Mouse (Mus musculus) CH12.LX (cell line): Measurements from ENCODE around the gene Ovol3. TPM values are rescaled to one million over a fixed set of nuclear protein-coding genes. Genes with fewer than 3 reads are reported as not detected.
A peak's percentile ranks its signal among the peaks of the same experiment; 100 is the strongest.

Experiments used
- DNase-seq: peaks from one replicate; pipeline ENCODE4 v3.0.0-alpha.2; 2013; ENCODE audit errors: extremely low read depth
- H3K27ac ChIP-seq: 2 replicates; pipeline ENCODE4 v1.5.1; 2012; ENCODE audit warnings: low read depth, mild to moderate bottlenecking, control low read depth, moderate library complexity; ENCODE audit not compliant: insufficient read depth
- H3K27me3 ChIP-seq: replicated peaks from 2 replicates; pipeline ENCODE3; 2012; ENCODE audit warnings: inconsistent platforms
- H3K36me3 ChIP-seq, 2 experiments: replicated peaks in 1 of 2; 2 replicates each; pipeline versions ENCODE3 to v1.6.1; 2012; ENCODE audit warnings: inconsistent platforms in 1 of 2, low read length in 1 of 2, mild to moderate bottlenecking in 1 of 2, mixed read lengths in 1 of 2, moderate library complexity in 1 of 2; ENCODE audit not compliant: control insufficient read depth in 1 of 2, insufficient read depth in 1 of 2
- H3K4me1 ChIP-seq, 2 experiments: 2 replicates each; pipeline ENCODE4 v1.6.1; 2012; ENCODE audit warnings: inconsistent platforms in 1 of 2, moderate library complexity in 1 of 2; ENCODE audit not compliant: insufficient read depth in 2 of 2, control insufficient read depth in 1 of 2
- H3K4me2 ChIP-seq: 2 replicates; pipeline ENCODE4 v1.6.1; 2012; ENCODE audit warnings: low read depth, mild to moderate bottlenecking, control low read depth; ENCODE audit not compliant: poor library complexity, insufficient read depth, severe bottlenecking
- H3K4me3 ChIP-seq, 3 experiments: fragments of 150-350 bp in 1 of 3; sonication (generic) in 1 of 3; replicated peaks in 1 of 3; 2 replicates each; pipeline versions ENCODE3 to v1.5.1; 2011 to 2012; ENCODE audit warnings: low read depth in 2 of 3, low read length in 2 of 3, mild to moderate bottlenecking in 2 of 3, moderate library complexity in 2 of 3, control low read depth in 1 of 3, improper control_type of control experiment in 1 of 3, inconsistent platforms in 1 of 3, mixed read lengths in 1 of 3; ENCODE audit not compliant: poor library complexity in 1 of 3
- H3K79me2 ChIP-seq: replicated peaks from 2 replicates; pipeline ENCODE4 v1.6.1; 2012; ENCODE audit warnings: mild to moderate bottlenecking, moderate library complexity; ENCODE audit not compliant: control insufficient read depth, poor library complexity, insufficient read depth, severe bottlenecking; ENCODE audit errors: extremely low read depth
- H3K9ac ChIP-seq: 2 replicates; pipeline ENCODE4 v1.6.1; 2012; ENCODE audit warnings: low read depth, mild to moderate bottlenecking, control low read depth, moderate library complexity; ENCODE audit not compliant: insufficient read depth
- H3K9me3 ChIP-seq: replicated peaks from 2 replicates; pipeline ENCODE3; 2012; ENCODE audit warnings: low read length, inconsistent platforms, mixed read lengths
- CHD1 ChIP-seq: IDR thresholded peaks from 2 replicates; pipeline ENCODE4 v1.6.1; 2012; ENCODE audit warnings: low read depth, low read length, improper control_type of control experiment, inconsistent platforms
- CTCF ChIP-seq, 2 experiments: IDR thresholded peaks in 1 of 2; conservative IDR thresholded peaks in 1 of 2; 2 replicates each; pipeline ENCODE4 v1.5.1; 2011 to 2012; ENCODE audit warnings: low read depth in 2 of 2, low read length in 2 of 2, improper control_type of control experiment in 1 of 2, inconsistent platforms in 1 of 2, mild to moderate bottlenecking in 1 of 2, moderate library complexity in 1 of 2
- E2F4 ChIP-seq: IDR thresholded peaks from 2 replicates; pipeline ENCODE4 v1.6.1; 2011; ENCODE audit warnings: low read depth, low read length, improper control_type of control experiment; ENCODE audit not compliant: insufficient replicate concordance
- ELF1 ChIP-seq: IDR thresholded peaks from 2 replicates; pipeline ENCODE4 v1.6.1; 2014; ENCODE audit warnings: low read depth, mild to moderate bottlenecking, inconsistent platforms, low read length, improper control_type of control experiment
- IRF4 ChIP-seq: IDR thresholded peaks from 2 replicates; pipeline ENCODE4 v1.6.1; 2014; ENCODE audit warnings: low read depth, mild to moderate bottlenecking, inconsistent platforms, low read length, improper control_type of control experiment
- MAZ ChIP-seq: IDR thresholded peaks from 2 replicates; pipeline ENCODE4 v1.6.1; 2012; ENCODE audit warnings: low read depth, mild to moderate bottlenecking, inconsistent platforms, low read length, improper control_type of control experiment, moderate library complexity
- MEF2A ChIP-seq: IDR thresholded peaks from 2 replicates; pipeline ENCODE4 v1.6.1; 2014; ENCODE audit warnings: low read depth, mild to moderate bottlenecking, inconsistent platforms, low read length, improper control_type of control experiment, borderline replicate concordance
- MYC ChIP-seq: IDR thresholded peaks from 2 replicates; pipeline ENCODE4 v1.6.1; 2011; ENCODE audit warnings: low read depth, mild to moderate bottlenecking, improper control_type of control experiment, low read length
- NELFE ChIP-seq: IDR thresholded peaks from 2 replicates; pipeline ENCODE4 v1.6.1; 2011; ENCODE audit warnings: low read depth, low read length, improper control_type of control experiment
- PAX5 ChIP-seq: IDR thresholded peaks from 2 replicates; pipeline ENCODE4 v1.6.1; 2012; ENCODE audit warnings: low read length, inconsistent platforms, mixed read lengths
- POLR2A ChIP-seq: IDR thresholded peaks from 2 replicates; pipeline ENCODE4 v1.6.1; 2011; ENCODE audit warnings: low read depth, mild to moderate bottlenecking, improper control_type of control experiment, low read length
- RAD21 ChIP-seq: IDR thresholded peaks from 2 replicates; pipeline ENCODE4 v1.6.1; 2011; ENCODE audit warnings: low read depth, mild to moderate bottlenecking, low read length, improper control_type of control experiment, moderate library complexity
- RCOR1 ChIP-seq: conservative IDR thresholded peaks from 2 replicates; pipeline ENCODE4 v1.6.1; 2012; ENCODE audit warnings: low read depth, mild to moderate bottlenecking, inconsistent platforms, low read length, improper control_type of control experiment
- SMC3 ChIP-seq: IDR thresholded peaks from 2 replicates; pipeline ENCODE4 v1.6.1; 2011; ENCODE audit warnings: low read depth, low read length, improper control_type of control experiment
- USF2 ChIP-seq: conservative IDR thresholded peaks from 2 replicates; pipeline ENCODE4 v1.6.1; 2011; ENCODE audit warnings: low read depth, low read length, improper control_type of control experiment
- ZC3H11A ChIP-seq: IDR thresholded peaks from 2 replicates; pipeline ENCODE4 v1.6.1; 2012; ENCODE audit warnings: low read depth, mild to moderate bottlenecking, inconsistent platforms, low read length, improper control_type of control experiment
- ZMIZ1 ChIP-seq: IDR thresholded peaks from 2 replicates; pipeline ENCODE4 v1.6.1; 2012; ENCODE audit warnings: low read depth, mild to moderate bottlenecking, inconsistent platforms, low read length, improper control_type of control experiment
- ZNF384 ChIP-seq: IDR thresholded peaks from 2 replicates; pipeline ENCODE4 v1.6.1; 2012; ENCODE audit warnings: low read depth, low read length, improper control_type of control experiment, inconsistent platforms
- dilution Hi-C: fragments of 300-500 bp; cut with MboI; formaldehyde crosslinking; loops from 2 replicates; pipeline ENCODE4 v1.14.3; 2020; ENCODE audit warnings: low sequenced_read_pairs; ENCODE audit not compliant: extremely low pct_unique_long_range_greater_than_20kb, extremely low pct_ligation_motif_present
- in situ Hi-C: fragments of 300-500 bp; cut with MboI; formaldehyde crosslinking; loops from 3 replicates; pipeline ENCODE4 v1.14.3; 2019; ENCODE audit warnings: low sequenced_read_pairs, low pct_ligation_motif_present, low pct_unique_long_range_greater_than_20kb, mixed read lengths
- polyA plus RNA-seq: library from polyadenylated mRNA; unstranded; fragments of >175 nt; gene quantifications from 2 replicates; pipeline ENCODE4 v1.2.1, GENCODE M21; 2012; ENCODE audit warnings: low read depth; ENCODE audit not compliant: insufficient read length
- total RNA-seq, 2 experiments: library from RNA; depleted of rRNA; stranded (reverse); fragments of 300-350 nt in 1 of 2; fragments of >200 nt in 1 of 2; gene quantifications; 2 replicates each; pipeline ENCODE4 v1.2.3; 2012 to 2014

The Ovol3 gene
- total and polyA plus RNA-seq, 3 experiments: 0.42 to 4.3 (median 2.8) TPM

DNA sequence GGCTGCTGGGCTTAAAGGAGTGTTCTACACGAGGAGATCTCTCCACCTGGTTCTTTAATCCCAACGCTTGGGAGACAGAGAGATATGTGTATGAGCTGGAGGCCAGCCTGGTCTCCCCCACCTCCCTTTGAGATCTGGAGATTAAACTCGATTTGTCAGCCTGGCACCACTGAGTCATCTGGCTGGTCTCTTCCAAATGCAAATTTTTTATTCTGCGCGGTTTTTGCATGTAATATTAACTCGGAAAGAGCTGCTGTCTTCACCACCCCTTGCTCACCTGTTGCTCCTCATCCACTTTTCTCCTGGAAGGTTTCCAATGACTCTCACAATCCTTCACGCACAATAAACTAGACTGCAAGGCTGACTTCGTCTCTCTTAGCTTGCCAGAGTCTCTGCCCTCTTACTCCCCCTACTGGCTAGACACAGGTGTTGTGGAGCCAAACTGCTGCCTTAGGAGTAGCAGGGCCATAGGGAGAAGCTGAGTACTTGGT, 37.0 kb downstream of the Ovol3 start, which contains the start of gene Capns1:
Capns1 (minus strand) TSS at position 331 of the 491 bp plus-strand sequence.
- Histone ChIP-seq H3K27ac (no peak within 1 kb of the TSS), H3K9me3 (no peaks in the 10 kb centered on the region), H3K4me2 (no peak within 1 kb of the TSS), H3K36me3 (no peaks in the 10 kb centered on the region), H3K27me3 (no peaks in the 10 kb centered on the region), H3K79me2 (peaks cover 7% of the 10 kb centered on the region; the same call in 1 of the 2 replicates), H3K4me1 (peaks cover 2 to 23% of the 10 kb centered on the region in 2 experiments; a peak in 3 of 4 replicates), H3K9ac (no peak within 1 kb of the TSS), H3K4me3 (no peak within 1 kb of the TSS)
- dilution Hi-C loops: no loop called here
- DNase-seq: peak; percentile 84
- in situ Hi-C loops: no loop called here
- no peak for TF ChIP-seq ZNF384
- TF ChIP-seq RAD21: peak; percentile 51
- peak; percentile 76 to 83 for TF ChIP-seq CTCF (conservative IDR thresholded peaks at IDR 0.05 in 1 of 2, IDR thresholded peaks at IDR 0.05 in 1 of 2; ENCODE audit: low read depth in 2 of 2, low read length in 2 of 2)
- peak; percentile 11; the same call in 1 of the 2 replicates for TF ChIP-seq IRF4
- 0 out of 2 replicates have a peak, but pooled peaks have one; percentile 13 for TF ChIP-seq NELFE
- TF ChIP-seq SMC3: peak; percentile 68

DNA sequence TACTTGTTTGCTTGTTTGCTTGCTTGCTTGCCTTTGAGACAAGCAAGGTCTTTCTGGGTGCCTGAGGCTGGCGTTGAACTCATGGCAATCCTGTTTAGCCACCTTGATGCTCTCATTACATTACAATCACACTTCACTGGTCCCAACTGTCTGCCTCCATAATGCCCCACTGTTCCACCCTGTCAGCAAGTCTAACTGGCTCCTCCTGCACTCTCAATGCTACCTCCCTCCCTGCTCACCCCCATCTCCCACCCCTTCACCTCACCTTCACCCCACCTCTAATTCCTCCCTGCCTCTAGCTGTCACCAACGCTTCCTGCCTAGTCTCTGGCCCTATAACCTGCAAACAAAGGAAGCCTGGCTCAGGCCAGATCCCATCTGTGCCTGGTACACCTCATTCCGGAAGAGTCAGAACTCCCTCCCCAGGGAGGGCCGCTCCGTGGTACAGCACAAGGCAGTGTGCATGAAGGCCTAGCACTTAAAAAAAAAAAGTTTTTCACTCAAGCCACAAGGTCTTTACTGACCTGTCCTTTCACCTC, 37.9 kb downstream of the Ovol3 start:
- no peak for TF ChIP-seq RAD21
- no peak for TF ChIP-seq SMC3
- no peak for TF ChIP-seq PAX5
- TF ChIP-seq ZMIZ1: no peak
- no peak for TF ChIP-seq MYC
- no peak for TF ChIP-seq MAZ
- no peak for TF ChIP-seq USF2
- TF ChIP-seq CTCF (conservative IDR thresholded peaks at IDR 0.05 in 1 of 2, IDR thresholded peaks at IDR 0.05 in 1 of 2; ENCODE audit: low read depth in 2 of 2, low read length in 2 of 2): no peak
- TF ChIP-seq ZC3H11A: no peak
- no peak for TF ChIP-seq E2F4
- TF ChIP-seq ELF1: no peak
- TF ChIP-seq POLR2A: no peak
- no peak for TF ChIP-seq CHD1
- no peak for TF ChIP-seq MEF2A
- TF ChIP-seq RCOR1: no peak
- TF ChIP-seq, all 38 proteins: peak for 0
- Histone ChIP-seq H3K79me2 (peaks cover 14% of the 10 kb centered on the region), H3K4me3 (no peak overlapping the region), H3K27me3 (no peaks in the 10 kb centered on the region), H3K27ac (no peak overlapping the region), H3K9ac (no peak overlapping the region), H3K4me2 (no peak overlapping the region), H3K4me1 (peaks cover 2 to 31% of the 10 kb centered on the region in 2 experiments; a peak in 3 of 4 replicates), H3K9me3 (no peaks in the 10 kb centered on the region), H3K36me3 (peaks cover 3 to 6% of the 10 kb centered on the region in 2 experiments)
- dilution Hi-C loops (no loop called here), in situ Hi-C loops (no loop called here)
- no peak for DNase-seq
